Mouse (Mus musculus): Measurements from ENCODE around the gene Hp1bp3.

Hp1bp3 gene

DNA sequence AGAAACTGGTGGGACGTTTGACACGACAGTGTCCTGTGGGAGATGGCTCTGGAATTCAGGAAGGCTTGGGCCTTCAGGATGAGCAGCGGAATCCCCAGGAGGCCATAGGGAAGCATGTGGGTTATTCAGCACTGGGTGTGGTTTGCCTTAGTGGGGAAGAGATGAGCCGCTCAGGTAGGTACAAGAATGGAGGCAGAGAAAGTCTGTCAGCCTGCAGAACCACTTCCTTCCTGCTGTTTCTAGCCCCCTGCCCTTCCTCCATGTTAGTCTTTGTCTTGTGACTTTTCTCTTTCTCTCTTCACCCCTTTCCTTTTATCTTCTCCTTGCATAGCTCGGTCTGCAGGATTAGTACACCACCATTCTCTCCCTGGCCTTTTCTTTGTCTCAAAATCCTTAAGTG is 6.3 kb downstream of the Hp1bp3 start:
- no peak for DNase-seq (ENCODE audit: low read depth, low spot score)

DNA sequence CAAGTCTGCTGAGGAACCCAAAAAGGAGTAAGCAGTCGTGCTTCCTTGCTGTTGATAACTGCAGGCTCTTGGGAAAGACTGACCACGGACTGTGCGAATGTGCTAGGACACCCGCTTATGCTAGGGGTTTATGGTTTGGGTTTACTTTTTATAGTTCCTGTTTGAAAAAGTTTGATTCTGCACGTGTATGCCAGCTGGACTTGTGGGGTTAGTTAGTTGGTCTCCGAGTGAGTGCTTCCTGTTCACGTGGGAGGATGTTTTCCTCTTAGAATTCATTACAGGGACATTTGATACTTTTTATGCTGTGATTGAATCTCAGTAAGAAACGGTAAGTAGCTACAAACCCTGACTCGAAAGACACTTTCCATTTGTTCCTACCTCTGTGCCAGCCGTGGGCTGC is 7.5 kb downstream of the Hp1bp3 start:
- DNase-seq (ENCODE audit: low read depth, low spot score), result no peak

DNA sequence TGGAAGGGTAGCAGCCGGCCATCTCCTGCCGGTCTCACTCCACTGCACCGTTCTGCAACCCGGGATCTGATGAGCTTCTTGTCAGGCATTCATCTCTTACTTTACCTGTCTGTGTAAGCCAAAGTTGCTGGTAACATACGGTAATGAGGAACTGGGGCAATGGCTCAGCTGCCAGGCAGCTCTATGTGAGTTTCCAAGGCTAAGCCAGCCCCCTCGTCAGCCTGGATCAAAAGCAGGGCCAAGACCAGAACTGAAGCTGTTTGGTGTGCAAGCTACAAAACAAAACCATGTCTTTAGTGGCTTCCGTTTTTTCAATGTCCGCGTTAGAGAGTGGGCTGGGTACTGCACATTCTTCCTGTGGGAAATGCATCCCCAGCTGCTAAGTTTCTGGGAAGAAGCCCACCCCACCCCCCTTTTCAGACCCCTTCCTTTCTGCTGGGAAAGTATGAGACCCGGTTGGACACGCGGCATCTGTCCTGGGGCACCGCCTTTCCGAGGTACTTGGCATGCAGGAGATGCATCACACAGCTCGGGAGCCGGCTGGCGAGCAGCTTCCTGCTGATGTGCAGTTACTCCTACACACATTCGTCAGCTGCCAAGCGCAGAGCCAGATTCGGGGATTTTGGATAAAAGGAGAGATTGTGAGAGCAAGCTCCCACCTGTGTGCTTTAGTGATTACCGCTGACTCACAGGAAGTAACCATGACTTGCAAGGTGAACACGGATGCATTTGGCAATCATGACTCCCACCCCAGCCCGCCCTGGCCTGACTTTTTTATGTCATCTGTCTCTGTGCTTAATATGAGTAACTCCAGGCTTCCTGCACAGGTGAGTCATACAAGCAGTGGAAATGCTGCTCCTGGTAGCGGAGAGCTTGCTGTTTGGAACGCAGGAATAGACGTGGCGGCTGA is 30.9 kb downstream of the Hp1bp3 start:
- DNase-seq (ENCODE audit: low read depth, low spot score), result no peak

DNA sequence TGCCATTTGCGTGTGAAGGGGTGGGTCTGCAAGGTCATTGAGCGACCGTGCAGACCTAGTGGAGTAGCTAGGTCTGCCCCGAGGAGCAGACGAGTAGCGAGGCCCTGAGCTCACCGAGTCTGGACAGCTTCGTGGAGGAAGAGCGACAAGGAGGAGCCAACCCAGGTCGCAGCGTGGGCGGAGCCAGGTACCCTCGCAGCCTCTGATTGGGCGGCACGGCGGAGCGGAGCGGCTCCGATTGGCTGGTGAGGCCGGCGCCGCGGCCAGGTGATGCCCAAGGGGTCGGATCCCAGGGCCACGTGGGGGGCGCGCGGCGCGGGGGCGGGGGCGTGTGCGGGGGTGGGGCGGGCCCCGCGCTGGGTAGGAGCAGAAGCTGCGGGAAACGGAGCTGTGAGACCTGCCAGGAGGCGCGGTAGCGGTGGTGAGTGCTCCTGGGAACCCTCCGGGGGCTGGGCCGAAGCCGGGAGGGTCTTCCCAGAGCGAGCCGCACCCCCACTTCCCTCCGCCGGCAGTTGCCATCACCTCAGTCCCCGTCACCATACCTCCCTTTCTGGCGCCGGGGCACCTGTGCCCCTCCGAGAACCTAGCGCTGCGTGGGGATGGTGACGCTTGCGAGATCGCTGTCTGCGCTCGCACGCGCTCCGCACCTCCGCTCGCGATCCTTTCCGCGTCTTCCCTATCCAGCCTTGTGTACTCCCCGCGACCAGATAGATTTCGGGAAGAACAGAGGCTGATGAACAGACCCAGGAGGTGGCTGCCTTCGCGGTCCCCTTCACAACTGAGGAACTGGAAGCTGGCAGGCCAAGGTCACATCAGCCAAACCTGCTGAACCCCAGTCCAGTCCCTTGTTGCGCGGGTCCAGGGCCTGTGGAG is 34.2 kb downstream of the Hp1bp3 start, which contains the start of the genes Sh2d5 and Kif17:
Gene Sh2d5 (plus strand): TSS at position 316 of the 873 bp plus-strand sequence.
Gene Kif17 (plus strand): TSS at position 348 of the 873 bp plus-strand sequence.
- DNase-seq (ENCODE audit: low read depth, low spot score), result peak; percentile 95

DNA sequence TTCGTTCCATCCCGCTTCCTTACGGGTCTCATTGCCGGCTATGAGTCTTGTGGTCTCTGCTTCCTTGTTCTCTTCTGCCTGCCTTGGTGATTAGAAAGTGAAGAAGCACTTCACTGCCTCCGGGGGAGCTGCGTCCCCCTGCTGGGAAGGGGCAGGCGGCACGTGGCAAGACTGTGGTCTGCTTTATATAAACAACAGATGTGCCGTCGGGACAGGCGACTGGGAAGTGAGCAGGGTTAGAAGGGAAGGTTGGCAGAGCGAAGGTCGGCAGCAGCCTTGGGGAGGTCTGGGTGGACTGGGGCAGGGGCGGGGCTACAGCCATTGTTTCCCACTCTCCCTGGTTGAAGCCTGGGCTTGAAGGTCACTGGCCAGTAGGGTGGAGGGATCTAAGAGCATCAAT is 35.7 kb downstream of the Hp1bp3 start:
- DNase-seq (ENCODE audit: low read depth, low spot score), result peak; percentile 49

DNA sequence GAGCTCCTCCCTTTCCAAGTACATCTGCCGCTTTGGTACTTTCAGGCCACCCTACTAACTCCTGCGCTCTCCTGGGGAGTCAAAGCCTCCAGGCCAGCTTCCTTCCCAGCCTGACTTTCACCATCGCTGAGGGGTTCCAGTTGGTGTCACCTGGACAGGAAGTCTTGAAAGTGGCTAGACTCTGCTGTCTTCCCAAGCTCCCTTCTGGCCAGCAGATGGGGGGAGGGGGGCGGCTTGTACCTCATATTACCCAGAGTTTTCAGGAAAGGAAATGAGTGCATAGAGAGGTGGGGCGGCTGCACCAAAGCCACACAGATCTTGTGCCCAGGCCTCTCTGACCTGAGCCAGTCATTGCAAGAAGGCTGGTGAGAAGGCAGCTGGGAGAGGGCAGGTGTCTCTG is 36.1 kb downstream of the Hp1bp3 start:
- no peak for DNase-seq (ENCODE audit: low read depth, low spot score)

DNA sequence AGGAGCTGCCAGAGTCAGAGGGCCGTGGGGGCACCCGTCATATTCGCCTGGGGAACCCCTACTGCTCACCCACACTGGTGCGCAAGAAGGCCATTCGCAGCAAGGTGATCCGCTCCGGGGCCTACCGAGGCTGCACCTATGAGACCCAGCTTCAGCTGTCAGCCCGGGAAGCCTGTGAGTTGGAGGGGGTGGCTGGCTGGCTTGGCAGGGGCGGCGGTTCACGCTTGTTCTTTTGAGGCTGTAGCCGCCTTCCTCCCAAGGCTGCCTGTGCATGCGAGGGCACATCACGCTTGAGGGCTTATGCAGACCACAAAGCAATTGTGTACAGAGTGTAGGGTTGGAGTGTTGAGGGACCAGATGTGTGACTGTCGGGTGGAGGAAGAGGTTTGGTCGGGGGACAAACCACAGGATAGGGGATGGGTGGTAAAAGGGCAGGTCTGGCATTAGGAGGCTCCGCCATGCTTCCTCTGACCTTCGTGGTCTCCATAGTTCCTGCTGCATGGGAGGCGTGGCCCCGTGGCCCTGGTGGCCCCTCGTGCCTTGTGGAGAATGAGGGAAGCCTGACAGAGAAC is 41.1 kb downstream of the Hp1bp3 start:
- no peak for DNase-seq (ENCODE audit: low read depth, low spot score)

DNA sequence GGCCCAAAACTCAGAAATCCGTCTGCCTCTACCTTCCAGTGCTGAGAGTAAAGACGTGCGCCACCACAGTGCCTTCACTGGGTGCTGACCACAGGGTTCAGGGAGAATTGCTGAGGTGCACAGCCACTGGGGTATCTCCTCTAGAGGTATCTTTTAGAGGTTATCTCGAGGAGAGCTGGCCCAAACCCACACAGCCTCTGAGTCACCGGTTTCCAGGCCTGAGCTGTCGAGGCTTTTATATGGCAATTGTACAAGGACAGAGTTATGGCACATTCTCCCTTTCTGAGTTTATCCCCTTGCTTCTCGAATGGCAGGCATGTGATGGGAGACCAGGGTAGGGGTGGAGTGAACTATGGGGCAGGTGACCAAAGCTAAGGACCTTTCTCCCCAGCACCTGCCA is 42.6 kb downstream of the Hp1bp3 start:
- no peak for DNase-seq (ENCODE audit: low read depth, low spot score)

DNA sequence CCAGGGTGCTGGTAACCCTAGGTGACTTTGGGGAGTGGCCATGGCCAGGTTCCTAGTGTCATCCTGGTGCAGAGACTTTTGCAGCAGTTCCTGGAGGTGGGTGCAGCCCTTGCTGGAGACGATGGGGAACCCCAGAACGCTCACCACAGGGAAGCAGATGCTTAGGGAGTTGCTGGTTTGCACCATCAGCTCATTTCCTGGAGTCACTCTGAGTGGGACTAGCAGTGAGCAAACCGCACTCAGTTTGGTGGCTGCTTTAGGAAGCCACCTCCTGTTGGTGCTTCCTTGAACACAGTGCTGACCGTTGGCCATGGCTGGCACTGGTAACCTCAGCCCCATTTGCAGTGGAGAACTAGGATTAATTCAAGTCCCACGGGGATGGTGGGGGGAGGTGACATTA is 43.4 kb downstream of the Hp1bp3 start:
- DNase-seq (ENCODE audit: low read depth, low spot score), result no peak

DNA sequence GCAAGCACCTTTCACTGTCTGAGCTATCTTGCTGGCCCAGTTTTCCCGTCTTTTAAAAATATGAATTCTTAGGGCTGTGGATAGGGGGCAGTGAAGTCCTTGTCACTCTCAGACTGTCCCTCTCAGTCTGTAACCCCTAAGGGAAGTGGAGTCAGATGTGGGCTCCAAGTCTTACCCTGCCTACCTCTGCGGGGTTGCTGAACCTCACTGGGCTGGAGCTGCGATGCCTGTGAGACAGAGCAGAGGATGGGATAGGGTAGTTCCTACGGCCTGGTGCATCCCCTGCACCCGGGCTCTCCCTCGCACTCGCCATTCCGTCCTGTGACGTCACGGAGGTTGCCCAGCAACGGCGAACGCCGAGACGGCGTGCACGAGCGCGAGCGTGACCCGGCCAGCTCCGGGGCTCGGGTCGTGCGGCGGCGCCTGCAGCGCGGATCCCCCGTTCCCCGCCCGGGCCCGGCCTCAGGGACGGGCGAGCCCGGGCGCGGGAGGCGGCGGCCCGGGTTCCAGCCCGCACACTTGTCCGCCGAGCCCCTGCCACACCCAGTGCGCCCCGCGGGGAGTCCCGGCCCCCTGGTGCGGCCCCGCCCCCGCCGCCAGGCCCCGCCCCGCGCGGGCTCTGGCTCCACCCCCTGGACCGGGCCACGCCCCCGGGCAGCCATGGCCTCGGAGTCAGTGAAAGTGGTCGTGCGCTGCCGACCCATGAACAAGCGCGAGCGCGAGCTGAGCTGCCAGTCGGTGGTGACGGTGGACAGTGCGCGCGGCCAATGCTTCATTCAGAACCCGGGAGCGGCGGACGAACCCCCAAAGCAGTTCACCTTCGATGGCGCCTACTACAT is 46.0 kb downstream of the Hp1bp3 start:
- peak; percentile 93 for DNase-seq (ENCODE audit: low read depth, low spot score)

DNA sequence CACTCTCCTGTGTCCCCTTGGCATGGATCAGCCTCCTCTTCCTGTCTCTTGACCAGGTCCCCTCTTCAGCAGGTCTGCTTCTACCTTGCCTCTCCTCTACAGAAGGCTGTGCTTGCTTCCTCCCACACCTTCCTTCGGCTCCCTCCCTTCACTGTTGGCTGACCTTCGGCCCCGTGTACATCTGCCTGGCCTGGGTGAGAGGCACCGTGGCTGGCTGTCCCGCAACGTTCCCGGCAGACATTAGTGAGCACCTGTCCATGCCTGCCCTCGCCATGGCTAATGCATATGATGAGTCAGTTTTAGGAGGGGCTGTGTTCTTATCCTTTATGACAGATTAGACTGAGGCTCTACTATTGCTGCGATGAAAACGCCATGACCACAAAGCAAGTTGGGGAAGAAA is 51.8 kb downstream of the Hp1bp3 start:
- DNase-seq (ENCODE audit: low read depth, low spot score), result no peak

DNA sequence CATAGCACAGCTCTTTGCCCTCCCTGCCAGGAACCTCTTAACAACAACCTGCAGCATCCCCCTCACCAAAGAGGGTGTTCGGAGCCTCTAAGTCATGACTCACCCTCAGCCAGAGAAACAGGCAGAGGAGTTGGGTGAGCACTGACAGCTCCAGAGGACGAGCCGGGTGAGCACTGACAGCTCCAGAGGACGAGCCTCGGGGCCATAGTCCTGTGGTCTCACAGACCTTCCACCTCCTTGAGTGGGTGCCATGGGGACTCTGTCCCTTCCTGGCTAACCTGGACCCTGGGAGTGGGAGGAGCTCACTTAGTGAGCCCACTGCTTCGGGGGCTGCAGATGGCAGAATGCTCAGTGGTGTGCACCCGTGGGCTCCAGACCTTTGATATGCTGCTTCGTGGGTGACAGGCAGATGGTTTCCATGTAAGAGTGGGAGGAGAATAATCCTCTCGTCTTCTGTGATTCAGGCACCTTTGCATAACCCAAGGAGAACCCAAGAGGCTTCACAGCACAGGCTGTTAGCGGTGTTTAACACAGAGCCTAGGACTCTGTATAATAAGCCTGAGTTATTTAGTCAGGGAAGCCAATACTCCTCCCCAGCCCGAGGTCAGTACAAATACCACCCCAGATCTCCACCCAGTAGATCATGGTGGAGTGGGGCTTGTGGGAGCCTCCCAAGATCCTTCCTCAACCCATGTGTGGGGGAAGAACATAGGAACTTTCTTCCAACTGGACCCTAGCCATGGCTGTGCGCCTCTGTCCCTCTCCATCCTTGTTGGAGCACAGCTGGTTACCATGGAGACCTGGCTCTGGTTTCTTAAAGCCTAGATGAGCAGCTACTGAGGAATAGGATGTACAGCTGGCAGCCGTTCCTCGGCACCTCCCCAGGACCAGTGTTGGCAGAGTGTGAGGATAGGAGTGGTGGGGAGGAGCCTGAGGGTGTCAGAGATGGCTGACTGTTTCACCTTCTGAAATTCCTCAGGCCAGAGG is 56.2 kb downstream of the Hp1bp3 start:
- no peak for DNase-seq (ENCODE audit: low read depth, low spot score)

DNA sequence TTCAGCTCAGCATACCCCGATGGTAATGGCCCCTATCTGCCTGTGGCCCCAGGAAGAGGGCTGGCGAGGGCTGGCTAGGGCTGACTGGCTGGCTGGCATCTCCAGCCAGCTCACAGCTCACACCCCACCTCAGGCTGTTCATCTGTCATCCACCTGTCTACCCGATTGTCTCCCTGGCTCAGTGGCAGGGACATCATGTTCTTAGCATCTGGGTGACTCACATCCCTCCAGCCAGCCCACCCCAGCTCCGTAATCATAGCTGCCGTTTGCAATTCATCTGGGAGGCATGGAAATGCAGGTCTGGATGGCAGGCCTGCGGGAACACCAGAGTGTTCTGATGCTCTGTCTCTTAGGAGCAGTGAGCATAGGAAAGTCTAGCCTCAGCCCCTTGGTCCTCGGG is 62.2 kb downstream of the Hp1bp3 start:
- no peak for DNase-seq (ENCODE audit: low read depth, low spot score)

DNA sequence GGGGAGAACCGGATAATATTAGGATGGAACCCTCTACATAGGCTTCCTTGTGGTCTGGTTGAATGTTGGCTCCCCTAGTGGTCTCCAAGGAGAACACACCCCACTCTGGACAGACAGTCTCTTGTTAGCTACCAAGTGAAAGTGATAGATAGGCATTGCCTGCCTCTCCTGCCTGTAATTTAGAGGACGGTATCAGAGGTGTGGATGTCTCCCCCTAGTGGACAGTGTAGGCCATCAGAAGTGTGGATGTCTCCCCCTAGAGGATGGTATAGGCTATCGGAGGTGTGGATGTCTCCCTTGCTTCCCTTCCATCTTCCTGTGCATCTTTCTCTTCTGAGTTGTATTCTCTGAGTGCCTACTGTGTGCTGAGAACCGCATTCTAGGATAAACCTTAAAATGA is 66.7 kb downstream of the Hp1bp3 start:
- peak; percentile 90 for DNase-seq (ENCODE audit: low read depth, low spot score)

DNA sequence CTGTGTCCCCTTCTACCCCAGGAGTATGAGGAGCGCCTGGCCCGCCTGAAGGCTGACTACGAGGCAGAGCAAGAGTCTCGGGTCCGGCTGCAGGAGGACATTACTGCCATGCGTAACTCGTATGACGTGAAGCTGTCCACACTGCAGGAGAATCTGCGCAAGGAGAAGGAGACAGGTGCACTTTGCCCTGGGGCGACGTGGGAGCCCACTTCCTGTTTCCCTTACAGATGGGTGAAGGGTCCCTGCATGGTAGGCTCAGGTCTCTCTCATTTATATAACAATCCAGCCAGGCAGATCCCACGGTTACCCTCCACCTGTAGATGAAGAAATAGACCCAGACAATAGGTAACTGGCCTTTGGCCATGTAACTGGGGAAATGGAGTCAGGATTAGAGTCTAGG is 70.3 kb downstream of the Hp1bp3 start:
- DNase-seq (ENCODE audit: low read depth, low spot score), result no peak

DNA sequence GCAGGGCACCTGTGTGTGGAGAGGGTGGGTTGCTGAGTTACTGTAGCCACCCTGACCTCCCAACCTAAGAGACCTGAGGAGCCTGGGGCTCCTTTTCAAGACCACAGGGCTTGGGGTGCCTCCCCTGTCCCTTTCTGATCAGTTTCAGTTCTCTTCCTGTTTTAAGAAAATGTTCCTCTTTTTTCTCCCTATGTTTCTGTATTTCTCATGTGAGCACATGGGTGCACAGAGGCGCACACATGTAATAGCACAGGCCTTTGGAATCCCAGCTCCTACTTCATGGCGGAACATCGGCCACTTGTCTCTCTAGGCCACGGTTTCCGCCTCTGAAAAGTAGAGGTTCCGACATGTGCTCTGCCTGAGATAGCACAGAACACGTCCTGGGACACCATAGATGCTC is 72.6 kb downstream of the Hp1bp3 start:
- peak; percentile 67 for DNase-seq (ENCODE audit: low read depth, low spot score)

DNA sequence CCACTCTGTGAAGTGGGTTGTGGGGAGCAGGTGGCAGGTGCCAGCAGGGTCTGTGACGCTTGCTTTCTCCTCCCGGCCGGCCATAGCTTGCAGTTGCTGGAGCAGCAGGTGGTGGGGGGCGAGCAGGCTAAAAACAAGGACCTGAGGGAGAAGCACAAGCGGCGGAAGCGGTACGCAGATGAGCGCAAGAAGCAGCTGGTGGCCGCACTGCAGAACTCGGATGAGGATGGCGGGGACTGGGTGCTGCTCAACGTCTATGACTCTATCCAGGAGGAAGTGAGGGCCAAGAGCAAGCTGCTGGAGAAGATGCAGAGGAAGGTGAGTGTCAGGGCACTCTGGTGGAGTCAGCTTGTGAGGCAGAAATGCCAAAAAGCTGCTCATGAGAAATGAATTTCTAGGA is 75.9 kb downstream of the Hp1bp3 start:
- no peak for DNase-seq (ENCODE audit: low read depth, low spot score)

DNA sequence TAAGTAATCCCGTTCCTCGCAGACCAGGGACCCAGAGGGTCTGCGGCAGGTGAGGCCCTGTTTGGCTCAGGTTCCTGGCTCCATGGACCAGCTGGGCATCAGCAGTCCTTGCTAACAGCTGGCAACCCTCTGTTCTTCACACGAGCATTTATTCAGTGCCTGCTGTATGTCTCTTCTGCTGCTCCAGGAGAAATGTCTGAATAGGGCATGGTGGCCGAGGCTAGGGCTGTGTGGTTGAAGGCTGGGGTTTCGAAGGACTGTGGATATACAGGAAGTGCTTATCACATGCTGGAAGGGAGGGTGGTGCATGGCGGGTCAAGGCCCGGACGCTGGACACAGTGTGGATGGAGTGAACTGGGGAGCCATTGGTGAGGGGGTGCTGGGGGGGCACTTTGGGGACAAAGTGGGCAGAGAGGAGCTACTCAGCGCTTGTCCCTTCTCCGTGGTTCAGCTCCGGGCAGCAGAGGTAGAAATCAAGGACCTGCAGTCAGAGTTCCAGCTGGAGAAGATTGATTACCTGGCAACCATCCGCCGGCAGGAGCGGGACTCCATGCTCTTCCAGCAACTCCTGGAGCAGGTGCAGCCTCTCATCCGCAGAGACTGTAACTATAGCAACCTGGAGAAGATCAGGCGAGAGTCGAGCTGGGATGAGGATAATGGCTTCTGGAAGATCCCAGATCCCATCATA is 77.3 kb downstream of the Hp1bp3 start:
- no peak for DNase-seq (ENCODE audit: low read depth, low spot score)

DNA sequence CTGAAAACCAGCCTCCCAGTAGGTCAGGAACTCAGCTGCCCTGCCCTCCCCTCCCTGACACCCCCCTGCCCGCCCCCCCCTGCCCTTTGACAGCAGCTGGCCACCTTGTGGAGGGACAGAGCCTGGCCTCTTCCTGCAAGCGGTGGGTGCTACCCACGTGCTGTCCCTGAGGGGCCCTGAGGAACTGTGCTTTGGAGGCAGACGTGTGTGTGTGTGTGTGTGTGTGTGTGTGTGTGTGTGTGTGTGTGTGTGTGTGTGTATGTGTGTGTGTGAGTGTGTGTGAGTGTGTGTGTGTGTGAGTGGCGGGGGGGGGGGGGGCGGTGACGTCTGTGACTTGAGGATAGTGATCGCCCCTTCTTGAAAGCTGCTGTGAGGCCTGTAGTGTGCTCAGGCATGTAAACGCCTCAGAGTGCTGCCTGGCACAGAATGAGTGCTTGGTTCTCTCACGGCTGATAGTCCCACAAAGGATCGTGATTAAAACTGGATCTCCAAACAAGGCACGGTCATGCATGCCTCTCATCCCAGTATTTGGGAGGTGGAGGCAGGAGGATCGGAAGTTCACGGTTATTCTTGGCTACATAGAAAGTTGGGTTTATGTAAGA is 78.0 kb downstream of the Hp1bp3 start:
- DNase-seq (ENCODE audit: low read depth, low spot score), result no peak
